Mouse (Mus musculus) gastrocnemius, adult 18-20 months (tissue): ENCODE results near the gene Ttc28. TPM values are rescaled to one million over a fixed set of nuclear protein-coding genes. Genes with fewer than 3 reads are reported as not detected.
A peak's percentile ranks its signal among the peaks of the same experiment; 100 is the strongest.

Experiments
- DNase-seq: peaks from one replicate; pipeline ENCODE4 v3.0.0; 2021; ENCODE audit warnings: low spot score
- microRNA-seq: library from miRNA; unstranded; fragments of <30 nt; microRNA quantifications from one replicate; pipeline ENCODE4 v1.2.0, GENCODE M21; 2021
- total RNA-seq, 2 experiments: library from RNA; stranded (reverse); gene quantifications; 2 replicates each; pipeline ENCODE4 v1.2.3; 2021

Ttc28 gene
- total RNA-seq, 2 experiments from 2014 or later: 12.3 to 13.2 TPM

GRCm38 (mm10) chr5:111331099-111331435, 451.5 kb downstream of the Ttc28 start:
- DNase-seq: no peak

GRCm38 (mm10) chr5:111335939-111336691, 456.5 kb downstream of the Ttc28 start:
- no peak for DNase-seq

Small RNAs within 50 kb of the gene (microRNA-seq; reads per million reads assigned to microRNA genes)
- 20.1 reads per million, percentile 36 among the genes with 10 or more reads in this experiment for gene Mir701

Other genes starting within 250 kb of the Ttc28 start
- 10 to 100 TPM; 14.1 to 15.4 TPM for gene Noc4l, start 226.4 kb upstream of the Ttc28 start, total RNA-seq
- 1 to 10 TPM; 6.0 to 8.5 TPM for gene Ddx51, start 226.4 kb upstream of the Ttc28 start, total RNA-seq
- 10 to 100 TPM; 21.2 to 24.9 TPM for gene Ep400, start 109.1 kb upstream of the Ttc28 start, total RNA-seq
- gene Pus1, start 99.1 kb upstream of the Ttc28 start, total RNA-seq: 10 to 100 TPM; 10.7 to 11.4 TPM
- 10 to 100 TPM; 57.4 to 66.1 TPM for gene Ulk1, start 69.7 kb upstream of the Ttc28 start, total RNA-seq
- gene Hscb, start 40.0 kb upstream of the Ttc28 start, total RNA-seq: 10 to 100 TPM; 11.8 to 15.6 TPM
- gene Chek2, start 39.8 kb upstream of the Ttc28 start, total RNA-seq: under 1 TPM; 0.76 to 0.80 TPM